Mouse (Mus musculus): ENCODE measurements around the gene Spns3. TPM values are rescaled to one million over a fixed set of nuclear protein-coding genes. Genes with fewer than 3 reads are reported as not detected.

Spns3 gene
- total and polyA plus RNA-seq, 2 experiments = under 0.01 to 0.06 TPM

- peak; percentile 85 for DNase-seq (ENCODE audit: extremely low read depth, low read depth, low spot score)
- H3K27me3 ChIP-seq (ENCODE audit: control insufficient read depth, insufficient read depth, low read length) = no peaks in the 10 kb centered on the region
- WGBS = 42% methylated on average over 10 of the region's 10 CpGs
- H3K79me2 ChIP-seq (ENCODE audit: control insufficient read depth, insufficient read depth, low read length) = no peaks in the 10 kb centered on the region
- no peak overlapping the region for H3K9ac ChIP-seq (ENCODE audit: low read depth, low read length)
- no peaks in the 10 kb centered on the region for H3K36me3 ChIP-seq (ENCODE audit: control insufficient read depth, insufficient read depth, low read length)
- H3K27ac ChIP-seq (replicated peaks; ENCODE audit: insufficient read depth, low read depth, low read length) = no peak overlapping the region; the same call in 1 of the 2 replicates
- peaks cover 4% of the 10 kb centered on the region; the same call in 1 of the 2 replicates for H3K4me1 ChIP-seq (ENCODE audit: control insufficient read depth, insufficient read depth, low read length)
- no peak for TF ChIP-seq POLR2A (IDR thresholded peaks at IDR 0.05; ENCODE audit: extremely low read depth, insufficient read depth, low read length)
- TF ChIP-seq CTCF (IDR thresholded peaks at IDR 0.05; ENCODE audit: low read depth, low read length) = no peak
- no peak overlapping the region for H3K4me3 ChIP-seq (ENCODE audit: insufficient read depth, low read depth, low read length)
Observed at GRCm38 (mm10) chr11:72504016-72504797, 46.1 kb downstream of the Spns3 start.

- Histone ChIP-seq H3K36me3 (ENCODE audit: control insufficient read depth, insufficient read depth, low read length) (no peaks in the 10 kb centered on the region), H3K27me3 (ENCODE audit: control insufficient read depth, insufficient read depth, low read length) (no peaks in the 10 kb centered on the region), H3K79me2 (ENCODE audit: control insufficient read depth, insufficient read depth, low read length) (no peaks in the 10 kb centered on the region), H3K27ac (replicated peaks; ENCODE audit: insufficient read depth, low read depth, low read length) (no peak overlapping the region), H3K4me3 (ENCODE audit: insufficient read depth, low read depth, low read length) (no peak overlapping the region), H3K4me1 (ENCODE audit: control insufficient read depth, insufficient read depth, low read length) (peaks cover 4% of the 10 kb centered on the region; the same call in 1 of the 2 replicates), H3K9ac (ENCODE audit: low read depth, low read length) (no peak overlapping the region)
- WGBS = 73% methylated on average over 5 of the region's 5 CpGs
- TF ChIP-seq CTCF (IDR thresholded peaks at IDR 0.05; ENCODE audit: low read depth, low read length) (no peak), POLR2A (IDR thresholded peaks at IDR 0.05; ENCODE audit: extremely low read depth, insufficient read depth, low read length) (no peak)
- DNase-seq (ENCODE audit: extremely low read depth, low read depth, low spot score) = no peak
Observed at GRCm38 (mm10) chr11:72503501-72503921, 46.8 kb downstream of the Spns3 start.

GRCm38 (mm10) chr11:72502236-72502635, 48.1 kb downstream of the Spns3 start:
- no peak overlapping the region for H3K9ac ChIP-seq (ENCODE audit: low read depth, low read length)
- H3K36me3 ChIP-seq (ENCODE audit: control insufficient read depth, insufficient read depth, low read length) = no peaks in the 10 kb centered on the region
- no peak for DNase-seq (ENCODE audit: extremely low read depth, low read depth, low spot score)
- no peak overlapping the region for H3K27ac ChIP-seq (replicated peaks; ENCODE audit: insufficient read depth, low read depth, low read length)
- TF ChIP-seq CTCF (IDR thresholded peaks at IDR 0.05; ENCODE audit: low read depth, low read length) = no peak
- no peak for TF ChIP-seq POLR2A (IDR thresholded peaks at IDR 0.05; ENCODE audit: extremely low read depth, insufficient read depth, low read length)
- no peak overlapping the region for H3K4me3 ChIP-seq (ENCODE audit: insufficient read depth, low read depth, low read length)
- peaks cover 4% of the 10 kb centered on the region; the same call in 1 of the 2 replicates for H3K4me1 ChIP-seq (ENCODE audit: control insufficient read depth, insufficient read depth, low read length)
- 68% methylated on average over 8 of the region's 8 CpGs for WGBS
- H3K27me3 ChIP-seq (ENCODE audit: control insufficient read depth, insufficient read depth, low read length) = no peaks in the 10 kb centered on the region
- H3K79me2 ChIP-seq (ENCODE audit: control insufficient read depth, insufficient read depth, low read length) = no peaks in the 10 kb centered on the region

- Histone ChIP-seq H3K4me3 (ENCODE audit: insufficient read depth, low read depth, low read length) (no peak overlapping the region), H3K27ac (replicated peaks; ENCODE audit: insufficient read depth, low read depth, low read length) (no peak overlapping the region), H3K9ac (ENCODE audit: low read depth, low read length) (no peak overlapping the region), H3K79me2 (ENCODE audit: control insufficient read depth, insufficient read depth, low read length) (no peaks in the 10 kb centered on the region), H3K4me1 (ENCODE audit: control insufficient read depth, insufficient read depth, low read length) (peaks cover 4% of the 10 kb centered on the region; the same call in 1 of the 2 replicates), H3K36me3 (ENCODE audit: control insufficient read depth, insufficient read depth, low read length) (no peaks in the 10 kb centered on the region), H3K27me3 (ENCODE audit: control insufficient read depth, insufficient read depth, low read length) (no peaks in the 10 kb centered on the region)
- DNase-seq (ENCODE audit: extremely low read depth, low read depth, low spot score) = no peak
- WGBS = 81% methylated on average over 5 of the region's 5 CpGs
- no peak for TF ChIP-seq POLR2A (IDR thresholded peaks at IDR 0.05; ENCODE audit: extremely low read depth, insufficient read depth, low read length)
- TF ChIP-seq CTCF (IDR thresholded peaks at IDR 0.05; ENCODE audit: low read depth, low read length) = no peak
Observed at GRCm38 (mm10) chr11:72501426-72502002, 48.8 kb downstream of the Spns3 start.

- no peak for DNase-seq (ENCODE audit: extremely low read depth, low read depth, low spot score)
- Histone ChIP-seq H3K36me3 (ENCODE audit: control insufficient read depth, insufficient read depth, low read length) (no peaks in the 10 kb centered on the region), H3K9ac (ENCODE audit: low read depth, low read length) (no peak overlapping the region), H3K4me3 (ENCODE audit: insufficient read depth, low read depth, low read length) (no peak overlapping the region), H3K27ac (replicated peaks; ENCODE audit: insufficient read depth, low read depth, low read length) (no peak overlapping the region), H3K27me3 (ENCODE audit: control insufficient read depth, insufficient read depth, low read length) (no peaks in the 10 kb centered on the region), H3K79me2 (ENCODE audit: control insufficient read depth, insufficient read depth, low read length) (no peaks in the 10 kb centered on the region), H3K4me1 (ENCODE audit: control insufficient read depth, insufficient read depth, low read length) (peaks cover 8% of the 10 kb centered on the region; the same call in 1 of the 2 replicates)
- WGBS = 96% methylated on average over 4 of the region's 4 CpGs
- TF ChIP-seq CTCF (IDR thresholded peaks at IDR 0.05; ENCODE audit: low read depth, low read length) (no peak), POLR2A (IDR thresholded peaks at IDR 0.05; ENCODE audit: extremely low read depth, insufficient read depth, low read length) (no peak)
Observed at GRCm38 (mm10) chr11:72500139-72500538, 50.2 kb downstream of the Spns3 start.
